Mouse (Mus musculus) olfactory bulb, adult 2 months (tissue): ENCODE measurements around the gene Cdc25b.

Source experiments
- CTCF ChIP-seq: fragments of 200-500 bp; IDR thresholded peaks from 2 replicates; pipeline ENCODE4 v1.5.1; 2012; ENCODE audit warnings: low read depth, mild to moderate bottlenecking, low read length, moderate library complexity; ENCODE audit not compliant: insufficient read depth
- POLR2A ChIP-seq: fragments of 200-500 bp; IDR thresholded peaks from 2 replicates; pipeline ENCODE4 v1.6.1; 2012; ENCODE audit warnings: mild to moderate bottlenecking, low read depth, low read length, moderate library complexity; ENCODE audit not compliant: insufficient read depth

DNA sequence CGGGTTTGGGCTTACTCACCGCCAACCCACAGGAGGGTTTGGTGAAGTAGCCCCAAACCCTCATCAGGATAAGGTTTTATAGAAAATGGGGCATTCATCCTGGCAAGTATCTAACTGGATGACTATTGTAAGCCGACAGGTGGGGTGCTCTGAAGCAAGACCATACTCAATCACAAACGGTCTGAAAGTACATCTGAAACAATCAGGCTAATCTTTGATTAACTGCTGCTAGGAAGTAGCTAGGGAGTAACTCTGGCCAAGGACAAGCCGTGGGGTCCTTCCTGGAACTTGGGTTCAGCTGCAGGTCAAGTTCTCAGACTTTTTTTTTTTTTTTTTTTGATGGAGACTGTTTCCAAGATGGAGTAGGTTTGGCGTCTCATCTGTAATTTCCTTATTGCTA is 18.8 kb upstream of the Cdc25b start:
- TF ChIP-seq CTCF: no peak
- no peak for TF ChIP-seq POLR2A
